Mouse (Mus musculus) small intestine, adult 2 months (tissue): Measurements from ENCODE around the gene Mrps33. TPM values are rescaled to one million over a fixed set of nuclear protein-coding genes. Genes with fewer than 3 reads are reported as not detected.

Source experiments
- H3K27ac ChIP-seq: fragments of 200-500 bp; 2 replicates; pipeline ENCODE4 v1.5.1; 2012; ENCODE audit warnings: low read depth, low read length, control low read depth, inconsistent platforms; ENCODE audit not compliant: insufficient read depth
- H3K27me3 ChIP-seq: fragments of 200-500 bp; 2 replicates; pipeline ENCODE4 v1.6.1; 2012; ENCODE audit warnings: mild to moderate bottlenecking, moderate library complexity, low read length, inconsistent platforms; ENCODE audit not compliant: control insufficient read depth, insufficient read depth
- H3K36me3 ChIP-seq: fragments of 200-500 bp; 2 replicates; pipeline ENCODE4 v1.6.1; 2012; ENCODE audit warnings: mild to moderate bottlenecking, low read length, control low read depth, inconsistent platforms; ENCODE audit not compliant: control insufficient read depth, insufficient read depth
- H3K4me1 ChIP-seq: fragments of 200-500 bp; 2 replicates; pipeline ENCODE4 v1.6.1; 2012; ENCODE audit warnings: low read length, inconsistent platforms, mixed read lengths; ENCODE audit not compliant: control insufficient read depth, insufficient read depth, insufficient read length
- H3K4me3 ChIP-seq: fragments of 200-500 bp; 2 replicates; pipeline ENCODE4 v1.5.1; 2012; ENCODE audit warnings: low read depth, mild to moderate bottlenecking, control low read depth, inconsistent platforms, low read length, moderate library complexity
- CTCF ChIP-seq: fragments of 200-500 bp; IDR thresholded peaks from 2 replicates; pipeline ENCODE4 v1.5.1; 2012; ENCODE audit warnings: low read depth, mild to moderate bottlenecking, control low read depth, inconsistent platforms, low read length, moderate library complexity, mixed read lengths; ENCODE audit not compliant: insufficient replicate concordance, insufficient read length; ENCODE audit errors: extremely low read depth
- POLR2A ChIP-seq: fragments of 200-500 bp; IDR thresholded peaks from 2 replicates; pipeline ENCODE4 v1.6.1; 2012; ENCODE audit warnings: low read depth, mild to moderate bottlenecking, control low read depth, inconsistent platforms, low read length, moderate library complexity
- WGBS: fragments of 180-500 bp; shearing (Covaris S2); methylation state at CpG from one replicate; pipeline ENCODE4 v1.1.7; 2018; 5-methylcytosine and 5-hydroxymethylcytosine counted together
- polyA plus RNA-seq: library from polyadenylated mRNA; depleted of rRNA; stranded (reverse); fragments of >200 nt; gene quantifications from 2 replicates; pipeline ENCODE4 v1.2.3, GENCODE M21; 2012; rRNA removed

Mrps33 gene
- polyA plus RNA-seq, result 11.4 and 15.4 TPM in 2 replicates

DNA sequence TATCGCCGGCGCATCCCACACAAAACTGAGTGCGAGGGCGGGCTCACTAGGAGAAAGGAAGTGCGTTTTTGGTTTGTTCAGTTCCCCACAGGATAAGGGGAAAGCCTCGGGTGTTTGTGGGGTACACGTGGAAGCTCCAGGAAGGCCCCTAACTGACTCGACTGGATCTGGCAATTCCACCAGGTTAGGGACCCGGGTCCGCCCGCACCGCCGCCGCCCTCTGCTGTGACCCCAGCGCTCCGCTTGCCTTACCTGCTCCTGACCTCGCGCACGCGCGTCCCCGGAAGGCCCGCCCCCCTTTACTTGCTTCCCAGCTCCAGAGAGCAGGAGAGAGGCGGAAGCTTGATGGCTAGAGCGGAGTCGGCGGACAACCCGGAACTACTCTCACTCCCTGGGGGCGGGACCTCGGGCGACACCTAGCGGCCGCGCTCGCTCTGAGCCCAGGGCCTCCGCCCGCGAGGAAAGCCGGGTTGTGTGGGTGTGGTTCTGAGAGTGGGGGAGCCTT is at the start of gene Mrps33:
Gene Mrps33 (minus strand): TSS at position 377 of the 505 bp plus-strand sequence.
- H3K4me1 ChIP-seq, result no peaks in the 10 kb centered on the region
- H3K27me3 ChIP-seq, result no peaks in the 10 kb centered on the region
- under 1% methylated on average over 40 of the region's 40 CpGs for WGBS
- peak within 1 kb of the TSS; percentile 79 for H3K4me3 ChIP-seq
- no peaks in the 10 kb centered on the region for H3K36me3 ChIP-seq
- TF ChIP-seq POLR2A, result peak; percentile 84
- TF ChIP-seq CTCF, result peak; percentile 97
- peak within 1 kb of the TSS; percentile 14; the same call in 1 of the 2 replicates for H3K27ac ChIP-seq

DNA sequence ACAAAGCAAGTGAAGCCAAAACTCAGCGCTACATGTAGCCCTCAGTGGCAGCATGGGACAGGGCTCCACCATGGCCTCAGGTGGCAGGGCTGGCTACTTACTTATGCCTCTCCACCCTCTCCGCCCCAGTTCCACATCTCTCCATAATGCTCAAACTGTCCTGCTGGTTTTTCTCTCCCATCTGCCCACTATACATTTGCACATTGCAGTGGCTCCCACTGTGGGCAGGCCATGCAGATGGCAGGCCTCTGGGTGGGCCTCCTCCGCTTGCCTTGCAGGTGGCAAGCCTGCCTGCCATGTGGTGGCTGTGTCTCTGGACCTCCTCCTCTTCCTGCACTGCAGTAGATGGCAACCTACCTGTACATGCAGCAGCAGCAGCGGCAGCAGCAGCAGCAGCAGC is 38.9 kb upstream of the Mrps33 start:
- Histone ChIP-seq H3K27ac (no peak overlapping the region), H3K27me3 (no peaks in the 10 kb centered on the region), H3K36me3 (no peaks in the 10 kb centered on the region), H3K4me1 (no peaks in the 10 kb centered on the region), H3K4me3 (no peak overlapping the region)
- TF ChIP-seq CTCF, result no peak
- no peak for TF ChIP-seq POLR2A
- WGBS, result 87% methylated on average over 4 of the region's 4 CpGs

DNA sequence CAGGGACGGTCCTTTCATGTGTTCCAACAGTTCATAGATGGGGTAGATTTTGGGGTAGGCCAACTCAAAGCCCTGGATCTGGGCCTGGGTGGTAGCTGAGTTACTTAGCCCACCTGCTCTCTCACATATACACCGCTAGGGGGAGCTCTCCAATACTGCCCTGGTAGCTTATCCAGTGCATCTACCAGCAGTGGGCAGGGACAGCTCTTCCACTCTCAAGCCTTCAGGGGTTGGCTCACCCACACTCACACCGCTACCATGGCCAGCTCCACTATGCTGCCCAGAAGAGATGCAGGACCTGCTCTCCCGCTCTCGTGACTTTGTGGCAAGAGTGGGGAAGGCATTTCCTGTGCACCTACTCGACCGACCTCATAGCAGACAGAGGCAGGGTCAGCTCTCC is 38.0 kb upstream of the Mrps33 start:
- WGBS, result 37% methylated on average over 7 of the region's 7 CpGs
- no peaks in the 10 kb centered on the region for H3K36me3 ChIP-seq
- no peaks in the 10 kb centered on the region for H3K4me1 ChIP-seq
- no peak overlapping the region for H3K4me3 ChIP-seq
- TF ChIP-seq POLR2A, result no peak
- peak; percentile 50; the same call in 1 of the 2 replicates for TF ChIP-seq CTCF
- no peak overlapping the region for H3K27ac ChIP-seq
- no peaks in the 10 kb centered on the region for H3K27me3 ChIP-seq

DNA sequence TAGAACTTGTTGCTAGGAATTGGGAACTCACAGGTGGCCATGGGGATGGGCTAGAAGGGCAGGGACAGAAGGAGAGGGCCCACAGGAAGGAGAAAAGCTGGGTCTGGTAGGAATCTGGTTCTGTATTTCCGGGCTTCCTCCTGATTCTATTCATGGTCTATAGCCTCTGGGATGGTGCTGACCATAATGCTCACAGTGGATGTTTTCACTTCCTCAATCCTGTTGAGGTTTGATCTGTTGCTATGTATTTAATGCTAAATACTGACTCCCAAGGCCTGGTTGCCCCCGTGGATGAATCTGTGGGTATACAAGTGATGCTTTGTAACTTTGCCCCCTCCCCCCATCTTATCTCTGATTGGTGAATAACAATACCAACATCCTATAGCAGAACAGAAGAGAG is 36.8 kb upstream of the Mrps33 start:
- no peaks in the 10 kb centered on the region for H3K27me3 ChIP-seq
- H3K4me1 ChIP-seq, result no peaks in the 10 kb centered on the region
- no peak overlapping the region for H3K27ac ChIP-seq
- H3K4me3 ChIP-seq, result no peak overlapping the region
- TF ChIP-seq CTCF, result no peak
- TF ChIP-seq POLR2A, result no peak
- no peaks in the 10 kb centered on the region for H3K36me3 ChIP-seq
- WGBS, result 67% methylated on average over 2 of the region's 2 CpGs

DNA sequence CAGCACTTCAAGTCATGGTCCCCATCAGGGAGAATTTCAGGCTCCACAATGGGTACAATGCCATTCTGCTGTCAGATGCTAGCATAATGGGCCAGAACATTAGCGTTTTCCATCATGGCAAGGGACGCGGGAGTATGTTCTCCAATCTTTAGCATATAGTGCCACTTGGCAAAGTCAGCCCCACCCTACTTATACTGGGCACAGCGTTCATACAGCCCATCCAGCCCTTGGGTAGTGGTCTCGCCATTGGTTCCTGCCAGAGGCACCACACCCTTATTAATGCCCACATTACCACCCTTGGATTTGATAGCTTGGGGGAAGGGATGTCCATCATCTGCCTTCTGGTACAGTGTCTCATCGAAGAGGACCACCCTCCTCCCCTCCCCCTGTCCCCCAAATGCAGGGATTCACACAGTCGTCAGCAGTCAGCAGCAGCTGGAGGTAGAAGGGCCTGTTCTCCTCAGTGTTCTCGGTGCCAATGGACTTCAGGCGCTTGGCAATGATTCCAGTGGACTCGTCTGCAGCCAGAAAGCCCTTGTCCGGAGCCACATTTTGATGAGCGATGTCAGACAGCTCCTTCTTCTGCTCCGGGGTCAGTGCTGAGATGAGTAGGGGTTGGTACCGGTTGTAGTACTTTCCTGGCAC is 33.0 kb upstream of the Mrps33 start:
- no peak for TF ChIP-seq CTCF
- no peak for TF ChIP-seq POLR2A
- H3K36me3 ChIP-seq, result no peaks in the 10 kb centered on the region
- no peaks in the 10 kb centered on the region for H3K4me1 ChIP-seq
- H3K27me3 ChIP-seq, result no peaks in the 10 kb centered on the region
- WGBS, result 88% methylated on average over 14 of the region's 14 CpGs
- no peak overlapping the region for H3K27ac ChIP-seq
- no peak overlapping the region for H3K4me3 ChIP-seq

DNA sequence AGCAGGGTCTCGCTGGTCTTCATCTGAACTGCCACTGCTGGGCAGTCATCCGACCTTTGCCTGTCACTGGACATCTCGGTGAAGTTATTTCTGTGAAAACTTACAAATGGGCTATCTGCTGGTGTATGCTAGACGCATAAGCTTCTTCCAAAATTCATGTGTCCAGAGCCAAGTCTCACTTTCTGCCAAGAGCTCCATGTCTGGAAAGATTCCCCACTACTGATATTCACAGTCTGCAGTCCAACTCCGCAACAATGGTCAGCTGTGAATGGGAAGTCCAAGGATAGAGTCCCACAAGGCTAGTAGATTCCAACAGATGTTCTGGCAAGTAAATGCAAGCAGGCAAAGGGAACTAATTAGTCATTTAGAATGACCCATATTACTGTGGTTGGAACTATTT is 17.9 kb upstream of the Mrps33 start:
- Histone ChIP-seq H3K27ac (no peak overlapping the region), H3K4me3 (no peak overlapping the region), H3K4me1 (no peaks in the 10 kb centered on the region), H3K27me3 (no peaks in the 10 kb centered on the region), H3K36me3 (no peaks in the 10 kb centered on the region)
- WGBS, result 83% methylated on average over 5 of the region's 5 CpGs
- TF ChIP-seq POLR2A (no peak), CTCF (no peak)

DNA sequence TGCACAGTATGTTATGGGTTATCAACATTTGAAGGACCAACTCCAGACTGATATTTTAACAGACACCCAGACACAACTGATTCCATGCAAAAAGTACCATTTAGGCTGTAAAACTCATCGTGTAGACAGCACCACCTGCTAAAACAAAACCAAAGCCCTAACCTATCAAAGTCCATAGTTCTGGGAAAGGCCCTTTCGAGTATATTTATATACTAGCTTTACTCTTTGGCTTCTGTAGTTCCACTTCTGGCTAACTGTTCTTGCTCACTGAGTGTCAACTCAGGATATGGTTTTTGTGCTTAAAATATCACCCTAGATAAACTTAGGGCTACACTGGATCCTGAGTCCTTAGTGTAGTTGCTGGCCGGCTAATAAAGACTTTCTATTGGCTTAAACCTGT is 10.5 kb upstream of the Mrps33 start:
- Histone ChIP-seq H3K27me3 (no peaks in the 10 kb centered on the region), H3K4me1 (no peaks in the 10 kb centered on the region), H3K36me3 (no peaks in the 10 kb centered on the region), H3K27ac (no peak overlapping the region), H3K4me3 (no peak overlapping the region)
- TF ChIP-seq CTCF, result no peak
- no peak for TF ChIP-seq POLR2A
- WGBS, result 48% methylated on average over 3 of the region's 3 CpGs
